Mouse (Mus musculus) lung, embryonic 14.5 days (tissue): ENCODE measurements around the gene 2210407C18Rik. TPM values are rescaled to one million over a fixed set of nuclear protein-coding genes. Genes with fewer than 3 reads are reported as not detected.
A peak's percentile ranks its signal among the peaks of the same experiment; 100 is the strongest.

Experiments used
- ATAC-seq: fragments of 200-750 bp; cut with Nextera tagmentation; 2 replicates; pipeline ENCODE4 v1.8.0; 2017; ENCODE audit warnings: mild to moderate bottlenecking, moderate TSS enrichment, moderate library complexity; ENCODE audit not compliant: insufficient read depth
- DNase-seq: peaks from one replicate; pipeline ENCODE4 v3.0.0-alpha.2; 2015
- H3K27ac ChIP-seq: fragments of 300-500 bp; sonication (generic); 2 replicates; pipeline ENCODE4 v1.5.1; 2014; ENCODE audit warnings: low read depth, mild to moderate bottlenecking, moderate library complexity
- H3K27me3 ChIP-seq: fragments of 300-500 bp; sonication (generic); 2 replicates; pipeline ENCODE4 v1.6.1; 2014; ENCODE audit warnings: low read length, control low read depth; ENCODE audit not compliant: insufficient read depth
- H3K36me3 ChIP-seq: fragments of 300-500 bp; sonication (generic); 2 replicates; pipeline ENCODE4 v1.6.1; 2014; ENCODE audit warnings: control low read depth; ENCODE audit not compliant: insufficient read depth
- H3K4me1 ChIP-seq: fragments of 300-500 bp; sonication (generic); 2 replicates; pipeline ENCODE4 v1.6.1; 2014; ENCODE audit warnings: antibody characterized with exemption, control low read depth; ENCODE audit not compliant: insufficient read depth
- H3K4me2 ChIP-seq: fragments of 300-500 bp; sonication (generic); 2 replicates; pipeline ENCODE4 v1.6.1; 2014; ENCODE audit warnings: mild to moderate bottlenecking
- H3K4me3 ChIP-seq: fragments of 300-500 bp; sonication (generic); 2 replicates; pipeline ENCODE4 v1.5.1; 2014; ENCODE audit warnings: low read depth, low read length
- H3K9ac ChIP-seq: fragments of 300-500 bp; sonication (generic); 2 replicates; pipeline ENCODE4 v1.6.1; 2014
- H3K9me3 ChIP-seq: fragments of 300-500 bp; sonication (generic); 2 replicates; pipeline ENCODE4 v1.6.1; 2016; ENCODE audit warnings: low read depth, low read length, control low read depth
- CTCF ChIP-seq: IDR thresholded peaks from 2 replicates; pipeline ENCODE4 v1.5.1; 2016; ENCODE audit warnings: antibody characterized with exemption, low read depth
- WGBS: fragments of 180-500 bp; shearing (Covaris S2); extraction: QIAGEN DNeasy Blood & Tissue Kit; methylation state at CpG from one replicate; pipeline ENCODE4 v1.1.7; 2014; 5-methylcytosine and 5-hydroxymethylcytosine counted together
- polyA plus RNA-seq: library from polyadenylated mRNA; unstranded; fragments of >200 nt; fragmentation: Nextera tagmentation; extraction: Ambion mirVana; gene quantifications from 2 replicates; pipeline ENCODE4 v1.2.1, GENCODE M21; 2014

The 2210407C18Rik gene
- polyA plus RNA-seq, 1 experiment from 2014 or later: not detected

DNA sequence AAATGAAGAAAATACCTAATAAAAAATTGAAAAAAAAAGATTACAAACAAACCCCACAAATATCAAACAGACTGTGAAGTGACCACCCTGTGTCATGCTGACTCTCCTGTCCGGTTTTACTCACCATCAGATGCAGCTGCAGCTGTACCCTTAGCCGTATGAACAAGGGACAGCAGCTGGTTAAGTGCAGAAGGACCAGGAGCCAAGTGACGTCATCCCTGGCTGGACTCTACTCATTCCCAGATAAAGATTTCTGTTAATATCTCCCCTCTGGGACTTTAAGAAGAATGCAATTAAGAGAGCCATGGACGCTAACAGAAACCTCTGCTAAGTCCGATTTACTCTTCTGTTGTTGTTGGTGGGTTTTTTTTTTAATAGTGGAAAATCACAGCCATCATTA is 45.5 kb downstream of the 2210407C18Rik start, which contains the start of gene Olfr224:
TSS of gene Olfr224 (minus strand) at position 149 of the 400 bp plus-strand sequence.
- Histone ChIP-seq H3K4me3 (no peak within 1 kb of the TSS), H3K27ac (no peak within 1 kb of the TSS), H3K36me3 (no peaks in the 10 kb centered on the region), H3K4me1 (no peaks in the 10 kb centered on the region), H3K9ac (no peak within 1 kb of the TSS), H3K27me3 (no peaks in the 10 kb centered on the region), H3K9me3 (no peaks in the 10 kb centered on the region), H3K4me2 (no peak within 1 kb of the TSS)
- DNase-seq: peak; percentile 5
- ATAC-seq: no peak
- TF ChIP-seq CTCF: no peak
- 64% methylated on average over 5 of the region's 5 CpGs for WGBS

Other genes starting within 250 kb of the 2210407C18Rik start
- gene Lypd8, start 237.0 kb downstream of the 2210407C18Rik start, polyA plus RNA-seq: not detected in 2 replicates
- not detected in 2 replicates for gene 1810065E05Rik, start 195.0 kb downstream of the 2210407C18Rik start, polyA plus RNA-seq
- not detected in 2 replicates for gene Gm12253, start 183.5 kb downstream of the 2210407C18Rik start, polyA plus RNA-seq
- gene Lypd9, start 163.2 kb downstream of the 2210407C18Rik start, polyA plus RNA-seq: not detected in 2 replicates
- not detected in 2 replicates for gene Olfr30, start 153.8 kb downstream of the 2210407C18Rik start, polyA plus RNA-seq
- not detected in 2 replicates for gene Olfr332, start 123.5 kb downstream of the 2210407C18Rik start, polyA plus RNA-seq
- gene Olfr331, start 113.5 kb downstream of the 2210407C18Rik start, polyA plus RNA-seq: not detected in 2 replicates
- gene Olfr330, start 81.2 kb downstream of the 2210407C18Rik start, polyA plus RNA-seq: not detected in 2 replicates
- gene Olfr329-ps, start 69.7 kb downstream of the 2210407C18Rik start, polyA plus RNA-seq: not detected in 2 replicates
- gene Olfr328, start 60.4 kb downstream of the 2210407C18Rik start, polyA plus RNA-seq: 0.07 and 0.08 TPM in 2 replicates
- not detected in 2 replicates for gene Olfr224, start 45.5 kb downstream of the 2210407C18Rik start, polyA plus RNA-seq
- not detected in 2 replicates for gene Olfr325, start 38.3 kb downstream of the 2210407C18Rik start, polyA plus RNA-seq
- gene Olfr324, start 21.0 kb downstream of the 2210407C18Rik start, polyA plus RNA-seq: not detected in 2 replicates
- not detected in 2 replicates for gene Olfr323, start 14.4 kb upstream of the 2210407C18Rik start, polyA plus RNA-seq
- 0.11 TPM in 1 of 2 replicates, not detected in the other for gene Trim58, start 24.4 kb upstream of the 2210407C18Rik start, polyA plus RNA-seq
- not detected in 2 replicates for gene Olfr322, start 42.7 kb upstream of the 2210407C18Rik start, polyA plus RNA-seq
- gene Olfr320, start 65.0 kb upstream of the 2210407C18Rik start, polyA plus RNA-seq: not detected in 2 replicates
- not detected in 2 replicates for gene Olfr319, start 83.1 kb upstream of the 2210407C18Rik start, polyA plus RNA-seq
- gene Olfr318, start 107.9 kb upstream of the 2210407C18Rik start, polyA plus RNA-seq: not detected in 2 replicates
- gene Olfr317, start 123.1 kb upstream of the 2210407C18Rik start, polyA plus RNA-seq: not detected in 2 replicates
- gene Olfr316, start 136.7 kb upstream of the 2210407C18Rik start, polyA plus RNA-seq: not detected in 2 replicates
- gene Olfr315, start 157.1 kb upstream of the 2210407C18Rik start, polyA plus RNA-seq: not detected in 2 replicates
- gene Olfr314, start 166.9 kb upstream of the 2210407C18Rik start, polyA plus RNA-seq: 0.11 TPM in 1 of 2 replicates, not detected in the other
- gene Fam183b, start 185.9 kb upstream of the 2210407C18Rik start, polyA plus RNA-seq: not detected in 2 replicates
- not detected in 2 replicates for gene Olfr313, start 198.9 kb upstream of the 2210407C18Rik start, polyA plus RNA-seq
- not detected in 2 replicates for gene Olfr312, start 213.2 kb upstream of the 2210407C18Rik start, polyA plus RNA-seq
- gene Olfr311, start 223.2 kb upstream of the 2210407C18Rik start, polyA plus RNA-seq: not detected in 2 replicates
- gene Gm12258, start 231.1 kb upstream of the 2210407C18Rik start, polyA plus RNA-seq: 7.2 and 9.3 TPM in 2 replicates